Mouse (Mus musculus) intestine, postnatal 0 days (tissue): Measurements from ENCODE around the gene Colq. TPM values are rescaled to one million over a fixed set of nuclear protein-coding genes. Genes with fewer than 3 reads are reported as not detected.

ENCODE experiments used
- ATAC-seq: fragments of 200-750 bp; cut with Nextera tagmentation; 2 replicates; pipeline ENCODE4 v1.8.0; 2017; ENCODE audit warnings: mild to moderate bottlenecking, moderate TSS enrichment, moderate library complexity
- H3K27ac ChIP-seq: fragments of 300-500 bp; sonication (generic); 2 replicates; pipeline ENCODE4 v1.5.1; 2014; ENCODE audit warnings: mild to moderate bottlenecking, low read depth, low read length, moderate library complexity
- H3K27me3 ChIP-seq: fragments of 300-500 bp; sonication (generic); replicated peaks from 2 replicates; pipeline ENCODE4 v1.6.1; 2014; ENCODE audit warnings: low read length, mixed read lengths; ENCODE audit not compliant: control insufficient read depth, insufficient read depth
- H3K36me3 ChIP-seq: fragments of 300-500 bp; sonication (generic); 2 replicates; pipeline ENCODE4 v1.6.1; 2014; ENCODE audit warnings: mild to moderate bottlenecking, moderate library complexity; ENCODE audit not compliant: control insufficient read depth, insufficient read depth
- H3K4me1 ChIP-seq: fragments of 300-500 bp; sonication (generic); replicated peaks from 2 replicates; pipeline ENCODE4 v1.6.1; 2014; ENCODE audit warnings: antibody characterized with exemption, low read length, mixed read lengths; ENCODE audit not compliant: control insufficient read depth, insufficient read depth
- H3K4me2 ChIP-seq: fragments of 300-500 bp; sonication (generic); replicated peaks from 2 replicates; pipeline ENCODE4 v1.6.1; 2014; ENCODE audit warnings: low read depth, mild to moderate bottlenecking, moderate library complexity
- H3K4me3 ChIP-seq: fragments of 300-500 bp; sonication (generic); 2 replicates; pipeline ENCODE4 v1.5.1; 2014; ENCODE audit warnings: low read depth, low read length
- H3K9ac ChIP-seq: fragments of 300-500 bp; sonication (generic); 2 replicates; pipeline ENCODE4 v1.6.1; 2014; ENCODE audit warnings: mild to moderate bottlenecking, low read depth, low read length
- H3K9me3 ChIP-seq: fragments of 300-500 bp; sonication (generic); 2 replicates; pipeline ENCODE4 v1.6.1; 2016; ENCODE audit warnings: mixed run types; ENCODE audit not compliant: control insufficient read depth
- CTCF ChIP-seq: sonication (generic); IDR thresholded peaks from 2 replicates; pipeline ENCODE4 v1.5.1; 2016; ENCODE audit warnings: low read depth, mild to moderate bottlenecking, control low read depth, antibody characterized with exemption, moderate library complexity
- WGBS: fragments of 180-500 bp; shearing (Covaris S2); extraction: QIAGEN DNeasy Blood & Tissue Kit; methylation state at CpG from one replicate; pipeline ENCODE4 v1.1.7; 2014; 5-methylcytosine and 5-hydroxymethylcytosine counted together
- polyA plus RNA-seq: library from polyadenylated mRNA; unstranded; fragments of >200 nt; fragmentation: Nextera tagmentation; extraction: Ambion mirVana; gene quantifications from 2 replicates; pipeline ENCODE4 v1.2.1, GENCODE M21; 2015

The Colq gene
- polyA plus RNA-seq, 1 experiment from 2014 or later, result 0.66 TPM

- Histone ChIP-seq H3K36me3 (peaks cover 75% of the 10 kb centered on the region), H3K27me3 (no peaks in the 10 kb centered on the region), H3K4me2 (no peak overlapping the region), H3K9ac (no peak overlapping the region), H3K4me3 (no peak overlapping the region), H3K27ac (no peak overlapping the region), H3K4me1 (no peaks in the 10 kb centered on the region), H3K9me3 (no peaks in the 10 kb centered on the region)
- TF ChIP-seq CTCF, result no peak
- ATAC-seq, result no peak
- 88% methylated on average over 6 of the region's 6 CpGs for WGBS
These were observed 103.1 kb downstream of the Colq start for GRCm38 (mm10) chr14:31488055-31488454.

- H3K36me3 ChIP-seq, result peaks cover 80% of the 10 kb centered on the region
- peak; percentile 29 for TF ChIP-seq CTCF
- 82% methylated on average over 4 of the region's 4 CpGs for WGBS
These were observed 104.7 kb downstream of the Colq start for GRCm38 (mm10) chr14:31486465-31486864.

DNA sequence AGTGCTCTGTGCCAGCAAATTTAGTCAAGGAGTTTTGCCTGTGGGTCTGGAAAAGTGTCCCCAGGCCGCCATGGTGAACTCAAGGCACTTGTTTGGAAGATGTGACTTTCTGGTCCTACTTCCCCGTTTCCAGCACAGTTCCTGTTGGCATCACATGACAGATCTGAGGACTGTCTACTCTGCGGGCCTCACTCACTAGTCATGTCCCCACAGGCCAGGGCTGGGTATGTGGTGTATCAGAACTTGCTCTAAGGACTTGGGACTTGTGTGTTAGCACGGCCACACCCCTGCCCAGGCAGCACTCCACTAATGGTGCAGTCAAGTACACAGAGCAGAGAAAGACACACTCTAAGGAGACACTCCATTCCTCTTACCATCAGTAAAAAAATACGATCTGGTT is 108.7 kb downstream of the Colq start:
- peaks cover 74% of the 10 kb centered on the region for H3K36me3 ChIP-seq
- no peak overlapping the region for H3K4me3 ChIP-seq
- H3K4me1 ChIP-seq, result no peaks in the 10 kb centered on the region
- peak; percentile 87 for ATAC-seq
- no peak overlapping the region for H3K4me2 ChIP-seq
- H3K9ac ChIP-seq, result no peak overlapping the region
- H3K9me3 ChIP-seq, result no peaks in the 10 kb centered on the region
- H3K27ac ChIP-seq, result peak overlapping the region; percentile 54
- no peaks in the 10 kb centered on the region for H3K27me3 ChIP-seq
- WGBS, result 83% methylated on average over 5 of the region's 5 CpGs
- TF ChIP-seq CTCF, result no peak

More at GRCm38 (mm10) chr14:31486465-31486864, 104.7 kb downstream of the Colq start:
- ATAC-seq, result no peak
- Histone ChIP-seq H3K27ac (no peak overlapping the region), H3K9me3 (no peaks in the 10 kb centered on the region), H3K9ac (no peak overlapping the region), H3K4me3 (no peak overlapping the region), H3K27me3 (no peaks in the 10 kb centered on the region), H3K4me2 (no peak overlapping the region), H3K4me1 (no peaks in the 10 kb centered on the region)

DNA sequence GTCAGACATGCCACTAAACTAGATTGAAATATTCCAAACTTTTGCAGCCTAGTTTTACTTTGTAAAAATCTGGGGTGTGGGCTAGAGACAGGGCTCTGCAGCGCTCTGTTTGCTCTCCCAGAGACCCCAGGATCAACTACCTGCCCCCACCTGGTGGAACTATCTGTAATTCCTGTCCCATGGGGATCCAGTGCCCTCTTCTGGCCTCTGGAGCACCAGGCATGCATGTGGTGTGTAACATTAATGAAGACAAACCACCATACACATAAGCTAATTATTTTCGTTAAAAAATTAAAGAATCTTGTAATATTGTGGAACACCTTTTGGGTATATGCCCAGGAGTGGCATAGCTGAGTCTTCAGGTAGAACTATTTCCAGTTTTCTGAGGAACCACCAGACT is 117.8 kb downstream of the Colq start:
- Histone ChIP-seq H3K4me2 (no peak overlapping the region), H3K27me3 (no peaks in the 10 kb centered on the region), H3K9ac (no peak overlapping the region), H3K9me3 (no peaks in the 10 kb centered on the region), H3K27ac (no peak overlapping the region), H3K36me3 (no peaks in the 10 kb centered on the region), H3K4me1 (no peaks in the 10 kb centered on the region), H3K4me3 (no peak overlapping the region)
- 82% methylated on average over 2 of the region's 2 CpGs for WGBS
- no peak for ATAC-seq
- TF ChIP-seq CTCF, result peak; percentile 48

Other genes with a start within 250 kb of the Colq start
- gene Sh3bp5, start 155.3 kb downstream of the Colq start, polyA plus RNA-seq, result 12.0 and 12.4 TPM in 2 replicates
- gene Eaf1, start 96.9 kb downstream of the Colq start, polyA plus RNA-seq, result 10.8 and 11.8 TPM in 2 replicates
- 28.2 and 28.6 TPM in 2 replicates for gene Mettl6, start 96.3 kb downstream of the Colq start, polyA plus RNA-seq
- 0.94 TPM in 1 of 2 replicates, not detected in the other for gene Gm49387, start 49.5 kb upstream of the Colq start, polyA plus RNA-seq
- 45.5 and 48.5 TPM in 2 replicates for gene Btd, start 49.7 kb upstream of the Colq start, polyA plus RNA-seq
- 35.5 and 41.3 TPM in 2 replicates for gene Hacl1, start 49.9 kb upstream of the Colq start, polyA plus RNA-seq
- 3.9 and 4.6 TPM in 2 replicates for gene Ankrd28, start 239.3 kb upstream of the Colq start, polyA plus RNA-seq